7 mouse cellular contexts compared by ENCODE assay signal in the genomic region with DNA sequence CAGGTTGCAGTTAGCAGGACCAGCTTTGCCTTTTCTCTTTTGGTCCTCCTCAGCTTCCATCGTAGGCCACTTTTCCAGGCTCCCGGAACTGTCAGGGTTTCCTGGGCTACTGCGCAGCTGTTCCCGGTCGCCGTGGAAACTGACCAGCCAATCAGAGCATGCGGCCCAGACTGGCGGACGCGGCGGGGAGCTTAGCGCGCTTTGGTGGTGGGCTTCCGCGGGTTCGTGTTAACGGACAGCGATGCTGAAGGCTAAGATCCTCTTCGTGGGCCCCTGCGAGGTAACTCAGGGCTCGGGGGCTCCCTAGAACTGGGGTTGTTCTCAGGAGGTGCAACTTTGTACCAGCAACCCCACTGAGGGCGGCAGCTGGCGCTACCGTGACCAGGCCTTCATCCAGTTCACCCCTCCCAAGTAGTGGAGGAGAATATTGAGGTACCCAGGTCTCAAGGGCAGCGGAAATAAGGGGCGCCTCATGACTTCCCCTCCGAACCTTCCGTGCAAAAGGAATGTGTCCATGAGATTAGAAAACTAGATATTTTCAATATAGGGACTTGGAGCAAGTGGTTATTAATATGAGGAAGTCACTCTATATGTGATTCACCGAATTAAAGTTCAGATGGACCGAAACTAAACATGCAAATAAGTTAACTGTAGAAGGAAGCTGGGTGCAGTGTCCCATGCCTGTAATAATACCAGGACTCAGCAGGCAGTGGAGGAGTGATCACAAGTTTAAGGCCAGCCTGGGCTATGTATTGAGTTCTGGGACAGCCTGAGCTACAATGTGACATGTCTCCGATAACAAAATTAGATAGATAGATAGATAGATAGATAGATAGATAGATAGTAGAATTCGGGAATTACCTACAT. TPM values are rescaled to one million over a fixed set of nuclear protein-coding genes. Genes with fewer than 3 reads are reported as not detected.
DNase-seq lines count a peak whose midpoint lies in the region; ATAC-seq and TF ChIP-seq lines count a peak whose summit lies in the region.

A gene (plus strand): TSS at position 160 of the 867 bp plus-strand sequence.

- peak within 1 kb of the TSS; percentile 76 for H3K4me3 ChIP-seq in embryonic facial prominence, embryonic 10.5 days
- H3K4me3 ChIP-seq in heart, adult 2 months = peak within 1 kb of the TSS; percentile 71
- peak within 1 kb of the TSS; percentile 67 for H3K4me3 ChIP-seq in limb, embryonic 13.5 days
- H3K4me3 ChIP-seq in midbrain, embryonic 16.5 days (ENCODE audit: low read depth, low read length) = peak within 1 kb of the TSS; percentile 84

- DNase-seq in adrenal gland, postnatal 10 days = peak; percentile 97
- DNase-seq in embryonic facial prominence, embryonic 10.5 days (ENCODE audit: low spot score) = peak; percentile 95
- DNase-seq in heart, adult 2 months = peak; percentile 93 to 96
- peak; percentile 92 to 94 for DNase-seq in kidney, adult 8-10 months
- DNase-seq in spleen, postnatal 10 days (ENCODE audit: low spot score in 2 of 2) = peak; percentile 63 to 85

- peak; percentile 85 for TF ChIP-seq EP300 in heart, adult 2 months (IDR thresholded peaks at IDR 0.05; ENCODE audit: insufficient read depth, low read depth, low read length)

- 0 out of 2 replicates have a peak, but pooled peaks have one; percentile 17 for TF ChIP-seq POLR2A in heart, adult 2 months (IDR thresholded peaks at IDR 0.05; ENCODE audit: insufficient read depth, low read depth, low read length)

- no peak for TF ChIP-seq CTCF in heart, adult 2 months (IDR thresholded peaks at IDR 0.05)

- H3K4me2 ChIP-seq in limb, embryonic 13.5 days (replicated peaks) = peak within 1 kb of the TSS; percentile 77
- peak within 1 kb of the TSS; percentile 77 for H3K4me2 ChIP-seq in midbrain, embryonic 16.5 days (ENCODE audit: low read length)

- WGBS in embryonic facial prominence, embryonic 10.5 days = 10% methylated on average over 32 of the region's 32 CpGs
- 7% methylated on average over 32 of the region's 32 CpGs for WGBS in heart, adult 2 months
- 10% methylated on average over 32 of the region's 32 CpGs for WGBS in limb, embryonic 13.5 days
- 9% methylated on average over 32 of the region's 32 CpGs for WGBS in midbrain, embryonic 16.5 days

- intact Hi-C loops in heart, adult 2 months (cut with DNase I) = no loop called here

- no peaks in the 10 kb centered on the region for H3K27me3 ChIP-seq in embryonic facial prominence, embryonic 10.5 days (replicated peaks; ENCODE audit: low read depth, poor library complexity, severe bottlenecking)
- H3K27me3 ChIP-seq in heart, adult 2 months (ENCODE audit: control insufficient read depth, insufficient read depth, low read length) = no peaks in the 10 kb centered on the region
- H3K27me3 ChIP-seq in limb, embryonic 13.5 days = no peaks in the 10 kb centered on the region
- H3K27me3 ChIP-seq in midbrain, embryonic 16.5 days (ENCODE audit: control insufficient read depth, insufficient read depth, low read depth, low read length) = no peaks in the 10 kb centered on the region

- H3K36me3 ChIP-seq in embryonic facial prominence, embryonic 10.5 days (replicated peaks) = peaks cover 27% of the 10 kb centered on the region
- no peaks in the 10 kb centered on the region for H3K36me3 ChIP-seq in heart, adult 2 months (ENCODE audit: control insufficient read depth, insufficient read depth, low read length)
- peaks cover 27% of the 10 kb centered on the region for H3K36me3 ChIP-seq in limb, embryonic 13.5 days
- H3K36me3 ChIP-seq in midbrain, embryonic 16.5 days (ENCODE audit: control insufficient read depth, insufficient read depth, low read length) = peaks cover 15% of the 10 kb centered on the region

- H3K27ac ChIP-seq in embryonic facial prominence, embryonic 10.5 days (replicated peaks) = peak within 1 kb of the TSS; percentile 79
- peak within 1 kb of the TSS; percentile 53; the same call in 1 of the 2 replicates for H3K27ac ChIP-seq in heart, adult 2 months
- H3K27ac ChIP-seq in limb, embryonic 13.5 days = no peak within 1 kb of the TSS
- H3K27ac ChIP-seq in midbrain, embryonic 16.5 days (ENCODE audit: low read length) = peak within 1 kb of the TSS; percentile 71

- peaks cover 18% of the 10 kb centered on the region for H3K4me1 ChIP-seq in embryonic facial prominence, embryonic 10.5 days
- H3K4me1 ChIP-seq in heart, adult 2 months (ENCODE audit: control insufficient read depth, insufficient read depth, low read length) = no peaks in the 10 kb centered on the region; the same call in 1 of the 2 replicates
- peaks cover 15% of the 10 kb centered on the region; the same call in 1 of the 2 replicates for H3K4me1 ChIP-seq in limb, embryonic 13.5 days
- peaks cover 16% of the 10 kb centered on the region for H3K4me1 ChIP-seq in midbrain, embryonic 16.5 days (ENCODE audit: control insufficient read depth, insufficient read depth, low read length)

- ATAC-seq in limb, embryonic 13.5 days (ENCODE audit: low FRiP score, low read depth) = peak; percentile 96
- peak; percentile 95 for ATAC-seq in midbrain, embryonic 16.5 days

- H3K79me2 ChIP-seq in heart, adult 2 months (replicated peaks; ENCODE audit: control insufficient read depth, insufficient read depth, low read length) = no peaks in the 10 kb centered on the region

- peak within 1 kb of the TSS; percentile 71 for H3K9ac ChIP-seq in heart, adult 2 months (ENCODE audit: low read depth, low read length)
- H3K9ac ChIP-seq in limb, embryonic 13.5 days = peak within 1 kb of the TSS; percentile 74
- H3K9ac ChIP-seq in midbrain, embryonic 16.5 days (ENCODE audit: low read depth, low read length) = peak within 1 kb of the TSS; percentile 80

- H3K9me3 ChIP-seq in embryonic facial prominence, embryonic 10.5 days = no peaks in the 10 kb centered on the region
- 0 out of 2 replicates have a peak, but pooled peaks cover 4% of the 10 kb centered on the region for H3K9me3 ChIP-seq in limb, embryonic 13.5 days
- H3K9me3 ChIP-seq in midbrain, embryonic 16.5 days (replicated peaks; ENCODE audit: control insufficient read depth, low read length, poor library complexity, severe bottlenecking) = no peaks in the 10 kb centered on the region

RNA-seq across cellular contexts. Expression of the gene that starts here (rescaled TPM):
- 10 to 100 TPM; 24.5 to 27.5 TPM for total RNA-seq in adrenal gland, postnatal 10 days (2021)
- 77.9 and 86.1 TPM in 2 replicates for polyA plus RNA-seq in embryonic facial prominence, embryonic 10.5 days (2016; fragmentation: Nextera tagmentation; extraction: Ambion mirVana)
- 10 to 100 TPM in 1 of 2 experiments, 1 to 10 TPM in 1; 8.7 to 10.9 TPM for total RNA-seq in heart, adult 2 months (2021)
- 7.2 and 7.8 TPM in 2 replicates for polyA plus RNA-seq in heart, adult 2 months (2012; rRNA removed)
- polyA plus RNA-seq in limb, embryonic 13.5 days (2015; fragmentation: Nextera tagmentation; extraction: Ambion mirVana) = 60.4 and 65.8 TPM in 2 replicates
- 133 and 134 TPM in 2 replicates for polyA plus RNA-seq in midbrain, embryonic 16.5 days (2015; fragmentation: Nextera tagmentation; extraction: Ambion mirVana)
